Mouse (Mus musculus) yolk sac, embryonic 10.5 days (tissue): ENCODE measurements around the gene Ypel4.

Experiments
- DNase-seq: peaks from one replicate; pipeline ENCODE4 v3.0.0-alpha.2; 2017; ENCODE audit warnings: low spot score

The Ypel4 gene

GRCm38 (mm10) chr2:84760777-84761176, 26.9 kb downstream of the Ypel4 start:
- DNase-seq = no peak

GRCm38 (mm10) chr2:84761309-84761708, 27.5 kb downstream of the Ypel4 start:
- no peak for DNase-seq

GRCm38 (mm10) chr2:84761840-84762239, 28.0 kb downstream of the Ypel4 start:
- DNase-seq = no peak

GRCm38 (mm10) chr2:84762295-84762694, 28.4 kb downstream of the Ypel4 start:
- no peak for DNase-seq

GRCm38 (mm10) chr2:84762818-84763217, 29.0 kb downstream of the Ypel4 start:
- no peak for DNase-seq

- DNase-seq = no peak
Observed at GRCm38 (mm10) chr2:84770501-84770900, 36.6 kb downstream of the Ypel4 start.

- no peak for DNase-seq
Observed at GRCm38 (mm10) chr2:84772454-84772853, 38.6 kb downstream of the Ypel4 start.

- no peak for DNase-seq
Observed at GRCm38 (mm10) chr2:84773195-84773594, 39.3 kb downstream of the Ypel4 start.

GRCm38 (mm10) chr2:84774751-84775150, 40.9 kb downstream of the Ypel4 start:
- DNase-seq = peak; percentile 70

- DNase-seq = no peak
Observed at GRCm38 (mm10) chr2:84775241-84775640, 41.4 kb downstream of the Ypel4 start, which contains the start of gene Serping1. Gene Serping1 (minus strand): TSS chr2:84775444.

GRCm38 (mm10) chr2:84775665-84776064, 41.8 kb downstream of the Ypel4 start:
- DNase-seq = no peak

GRCm38 (mm10) chr2:84777706-84778105, 43.8 kb downstream of the Ypel4 start:
- DNase-seq = no peak

- no peak for DNase-seq
Observed at GRCm38 (mm10) chr2:84779210-84779609, 45.4 kb downstream of the Ypel4 start.

GRCm38 (mm10) chr2:84783315-84783714, 49.5 kb downstream of the Ypel4 start:
- DNase-seq = no peak

GRCm38 (mm10) chr2:84783840-84784566, 50.1 kb downstream of the Ypel4 start:
- no peak for DNase-seq
